Mouse (Mus musculus): Measurements from ENCODE around the gene Gpbar1.
"Not testable (repeated sequence)": the region's sequence is repeated elsewhere in the genome, so short reads cannot be mapped to it uniquely, and the experiment has no call there.

The Gpbar1 gene

GRCm38 (mm10) chr1:74321396-74321795 lies 43.0 kb downstream of the Gpbar1 start:
- DNase-seq (ENCODE audit: low read depth, low spot score): no peak

- DNase-seq (ENCODE audit: low read depth, low spot score): not testable (repeated sequence)
Observed at GRCm38 (mm10) chr1:74326916-74327315, 48.6 kb downstream of the Gpbar1 start.
